Mouse (Mus musculus) CH12.LX (cell line): ENCODE data around the gene Spop.

Source experiments
- CHD2 ChIP-seq: IDR thresholded peaks from 2 replicates; pipeline ENCODE4 v1.6.1; 2011; ENCODE audit warnings: low read length, improper control_type of control experiment
- CTCF ChIP-seq, 2 experiments: IDR thresholded peaks in 1 of 2; conservative IDR thresholded peaks in 1 of 2; 2 replicates each; pipeline ENCODE4 v1.5.1; 2011 to 2012; ENCODE audit warnings: low read depth in 2 of 2, low read length in 2 of 2, improper control_type of control experiment in 1 of 2, inconsistent platforms in 1 of 2, mild to moderate bottlenecking in 1 of 2, moderate library complexity in 1 of 2
- ELF1 ChIP-seq: IDR thresholded peaks from 2 replicates; pipeline ENCODE4 v1.6.1; 2014; ENCODE audit warnings: low read depth, mild to moderate bottlenecking, inconsistent platforms, low read length, improper control_type of control experiment
- EP300 ChIP-seq: IDR thresholded peaks from 2 replicates; pipeline ENCODE4 v1.6.1; 2011; ENCODE audit warnings: low read length, improper control_type of control experiment
- ETS1 ChIP-seq: conservative IDR thresholded peaks from 2 replicates; pipeline ENCODE4 v1.6.1; 2012; ENCODE audit warnings: low read depth, mild to moderate bottlenecking, inconsistent platforms, low read length, improper control_type of control experiment, moderate library complexity
- NELFE ChIP-seq: IDR thresholded peaks from 2 replicates; pipeline ENCODE4 v1.6.1; 2011; ENCODE audit warnings: low read depth, low read length, improper control_type of control experiment
- POLR2A ChIP-seq: IDR thresholded peaks from 2 replicates; pipeline ENCODE4 v1.6.1; 2011; ENCODE audit warnings: low read depth, mild to moderate bottlenecking, improper control_type of control experiment, low read length
- ZMIZ1 ChIP-seq: IDR thresholded peaks from 2 replicates; pipeline ENCODE4 v1.6.1; 2012; ENCODE audit warnings: low read depth, mild to moderate bottlenecking, inconsistent platforms, low read length, improper control_type of control experiment

DNA sequence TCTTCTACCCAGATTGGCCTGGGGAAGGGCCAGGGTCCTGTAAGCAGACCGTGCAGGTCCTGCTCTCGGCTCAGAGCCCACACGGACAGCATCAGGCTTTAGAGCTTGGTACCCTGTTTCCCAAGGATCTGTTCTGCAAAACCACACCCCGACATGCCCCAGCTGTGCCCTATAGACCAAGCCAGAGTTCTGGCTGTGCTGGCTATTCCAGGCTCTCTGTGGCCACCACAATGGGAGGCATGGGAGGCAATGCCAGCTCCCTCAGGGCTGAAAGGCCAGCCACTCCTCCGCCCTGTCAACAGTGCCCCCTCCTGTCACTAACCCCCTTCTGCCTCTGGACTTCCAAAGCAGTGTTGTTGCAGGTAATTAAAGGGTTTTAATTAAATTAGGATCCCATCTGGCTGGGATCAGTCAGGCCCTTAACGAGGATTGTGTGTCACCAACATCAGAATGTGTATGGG lies 90.4 kb downstream of the Spop start:
- no peak for TF ChIP-seq CHD2
- no peak for TF ChIP-seq POLR2A
- TF ChIP-seq ETS1 = no peak
- TF ChIP-seq CTCF (conservative IDR thresholded peaks at IDR 0.05 in 1 of 2, IDR thresholded peaks at IDR 0.05 in 1 of 2; ENCODE audit: low read depth in 2 of 2, low read length in 2 of 2) = peak in 1 of 2 experiments; percentile 20; a peak in 2 of 4 replicates
- no peak for TF ChIP-seq EP300
- TF ChIP-seq NELFE = no peak
- no peak for TF ChIP-seq ELF1
- no peak for TF ChIP-seq ZMIZ1
